Comparison of ENCODE assay signal across 8 mouse cellular contexts in the genomic region with DNA sequence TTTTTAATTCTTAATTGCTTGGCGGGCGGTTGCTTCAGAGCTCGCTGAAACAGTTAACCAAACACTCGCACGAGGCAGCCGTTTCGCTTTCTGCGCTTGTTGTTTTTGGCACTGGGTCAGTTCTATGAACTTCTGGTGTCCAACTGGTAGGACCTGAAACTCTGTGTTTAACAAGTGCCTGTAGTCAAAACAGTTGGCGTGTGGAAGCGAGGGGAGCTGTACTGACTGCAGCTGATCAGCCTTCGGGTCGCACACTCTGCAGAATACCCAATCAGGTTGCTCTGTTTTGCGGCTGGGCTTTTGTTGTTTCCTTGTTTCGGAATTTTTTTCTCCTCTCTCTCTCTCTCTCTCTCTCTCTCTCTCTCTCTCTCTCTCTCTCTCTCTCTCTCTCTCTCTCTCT.
DNase-seq lines count a peak whose midpoint lies in the region; ATAC-seq lines count a peak whose summit lies in the region.

No protein-coding gene starts in this region.

- peak overlapping the region; percentile 24; the same call in 1 of the 2 replicates for H3K9ac ChIP-seq in hindbrain, embryonic 14.5 days

- peak overlapping the region; percentile 53 for H3K27ac ChIP-seq in brown adipose tissue, adult 24 weeks (replicated peaks; ENCODE audit: low read depth, low read length)
- H3K27ac ChIP-seq in hindbrain, embryonic 14.5 days = no peak overlapping the region

- no peaks in the 10 kb centered on the region for H3K9me3 ChIP-seq in hindbrain, embryonic 14.5 days (ENCODE audit: control insufficient read depth, low read length)

- H3K4me2 ChIP-seq in hindbrain, embryonic 14.5 days (replicated peaks) = peak overlapping the region; percentile 86

- ATAC-seq in cerebellum, adult (ENCODE audit: insufficient number of reproducible peaks, low FRiP score, low TSS enrichment) = no peak
- peak; percentile 72 for ATAC-seq in hindbrain, embryonic 14.5 days (ENCODE audit: low FRiP score)
- ATAC-seq in megakaryocyte progenitor cell, adult 5-6 weeks (replicated peaks; ENCODE audit: poor library complexity) = peak; percentile 61

- peaks cover 5% of the 10 kb centered on the region; the same call in 1 of the 2 replicates for H3K4me1 ChIP-seq in brown adipose tissue, adult 24 weeks (ENCODE audit: control insufficient read depth, insufficient read depth, insufficient read length, low read length)
- peaks cover 21% of the 10 kb centered on the region for H3K4me1 ChIP-seq in hindbrain, embryonic 14.5 days (replicated peaks; ENCODE audit: control insufficient read depth, insufficient read depth, low read length)

- H3K27me3 ChIP-seq in hindbrain, embryonic 14.5 days (ENCODE audit: control insufficient read depth, insufficient read depth, low read length) = 0 out of 2 replicates have a peak, but pooled peaks cover 5% of the 10 kb centered on the region

- WGBS in hindbrain, embryonic 14.5 days = under 1% methylated on average over 14 of the region's 14 CpGs

- peak overlapping the region; percentile 71 for H3K4me3 ChIP-seq in brown adipose tissue, adult 24 weeks (ENCODE audit: insufficient read depth, low read depth, low read length)
- H3K4me3 ChIP-seq in hindbrain, embryonic 14.5 days (replicated peaks; ENCODE audit: low read length) = peak overlapping the region; percentile 31

- DNase-seq in cerebellum, adult 18-20 months = peak; percentile 31 to 43
- DNase-seq in gastrocnemius, adult 18-20 months (ENCODE audit: low spot score) = peak; percentile 64
- peak; percentile 71 for DNase-seq in hindbrain, embryonic 14.5 days (ENCODE audit: low spot score)
- DNase-seq in layer of hippocampus, postnatal 14 days (ENCODE audit: low spot score in 2 of 2) = peak; percentile 42 to 74
- DNase-seq in spleen, adult 12 weeks (ENCODE audit: low spot score) = peak; percentile 36

- H3K36me3 ChIP-seq in hindbrain, embryonic 14.5 days (replicated peaks; ENCODE audit: control insufficient read depth, insufficient read depth) = no peaks in the 10 kb centered on the region
